Mouse (Mus musculus) heart, postnatal 0 days (tissue): Measurements from ENCODE around the gene Stard13.

Source experiments
- CTCF ChIP-seq: IDR thresholded peaks from 2 replicates; pipeline ENCODE4 v1.5.1; 2016; ENCODE audit warnings: antibody characterized with exemption, control low read depth, low read depth
- EP300 ChIP-seq: IDR thresholded peaks from 2 replicates; pipeline ENCODE4 v1.6.1; 2016; ENCODE audit warnings: antibody characterized with exemption, low read depth

- no peak for TF ChIP-seq EP300
- no peak for TF ChIP-seq CTCF
Observed at GRCm38 (mm10) chr5:151193885-151194520, 39.6 kb downstream of the Stard13 start.
